ENCODE assay signal across 9 mouse cellular contexts in genomic region chr5:140292152-140292551, GRCm38 (mm10). TPM values are rescaled to one million over a fixed set of nuclear protein-coding genes. Genes with fewer than 3 reads are reported as not detected.
A peak's percentile ranks its signal among the peaks of the same experiment; 100 is the strongest.
DNase-seq lines count a peak whose midpoint lies in the region; ATAC-seq lines count a peak whose summit lies in the region.
"Had no signal": no experiment of that assay in that cellular context is flagged by ENCODE, and none has a peak within 500 bp of the region (broad histone marks: within the 10 kb centered on the region; RNA-seq: fewer than 3 reads in every experiment).

No protein-coding gene starts in this region.

- no peak overlapping the region for H3K27ac ChIP-seq in liver, embryonic 11.5 days (ENCODE audit: low read depth, low read length)
- H3K27ac ChIP-seq in forebrain, embryonic 14.5 days (ENCODE audit: low read depth, low read length): no peak overlapping the region
- H3K27ac ChIP-seq: embryonic facial prominence, embryonic 13.5 days had no signal

- H3K9me3 ChIP-seq in liver, embryonic 11.5 days (ENCODE audit: control insufficient read depth, low read length): no peaks in the 10 kb centered on the region
- no peaks in the 10 kb centered on the region for H3K9me3 ChIP-seq in forebrain, embryonic 14.5 days (replicated peaks; ENCODE audit: control insufficient read depth, low read length)
- H3K9me3 ChIP-seq: embryonic facial prominence, embryonic 13.5 days had no signal

- ATAC-seq in liver, embryonic 11.5 days (replicated peaks; ENCODE audit: low FRiP score): no peak
- peak; percentile 67 for ATAC-seq in forebrain, embryonic 14.5 days

- H3K4me3 ChIP-seq in liver, embryonic 11.5 days (ENCODE audit: low read depth, low read length): no peak overlapping the region
- no peak overlapping the region for H3K4me3 ChIP-seq in forebrain, embryonic 14.5 days (ENCODE audit: low read depth, low read length)
- H3K4me3 ChIP-seq: embryonic facial prominence, embryonic 13.5 days had no signal

- H3K36me3 ChIP-seq in liver, embryonic 11.5 days (ENCODE audit: control insufficient read depth, insufficient read depth, low read length): peaks cover 22% of the 10 kb centered on the region
- H3K36me3 ChIP-seq in forebrain, embryonic 14.5 days (ENCODE audit: control insufficient read depth, insufficient read depth, low read length): peaks cover 46% of the 10 kb centered on the region

- H3K4me1 ChIP-seq in liver, embryonic 11.5 days (replicated peaks; ENCODE audit: control insufficient read depth, insufficient read depth, low read length): no peaks in the 10 kb centered on the region
- H3K4me1 ChIP-seq in forebrain, embryonic 14.5 days (ENCODE audit: control insufficient read depth, insufficient read depth, low read length): no peaks in the 10 kb centered on the region
- H3K4me1 ChIP-seq: embryonic facial prominence, embryonic 13.5 days had no signal

- intact Hi-C loops in left cerebral cortex, postnatal 25 days (cut with DNase I): loop anchor here (1.0 to 5.0 kb wide), 2 partner anchors 95 to 454 kb away; no protein-coding TSS in a partner anchor

- peak; percentile 40 for DNase-seq in liver
- no peak for DNase-seq in liver, embryonic 11.5 days (ENCODE audit: low spot score)
- peak; percentile 58 for DNase-seq in brain, embryonic 18.5 days (ENCODE audit: low read depth, low spot score)
- peak; percentile 88 for DNase-seq in forebrain, embryonic 14.5 days (ENCODE audit: low spot score)
- peak; percentile 24 for DNase-seq in hindlimb bud, embryonic 11.5 days (ENCODE audit: extremely low spot score, low read depth, low spot score)
- DNase-seq in left cerebral cortex, postnatal 25 days (ENCODE audit: low spot score in 2 of 2): peak; percentile 70 to 79
- peak; percentile 87 for DNase-seq in naive thymus-derived CD4-positive, alpha-beta T cell, adult 2 months (ENCODE audit: low read depth)
- DNase-seq in telencephalon, adult 2 months (ENCODE audit: low read depth, low spot score): peak; percentile 42

- no peak overlapping the region for H3K9ac ChIP-seq in liver, embryonic 11.5 days (ENCODE audit: low read depth, low read length)
- no peak overlapping the region for H3K9ac ChIP-seq in forebrain, embryonic 14.5 days (ENCODE audit: low read length)
- H3K9ac ChIP-seq: embryonic facial prominence, embryonic 13.5 days had no signal

- no peaks in the 10 kb centered on the region for H3K27me3 ChIP-seq in liver, embryonic 11.5 days (replicated peaks; ENCODE audit: control insufficient read depth, insufficient read depth, low read length)
- no peaks in the 10 kb centered on the region for H3K27me3 ChIP-seq in forebrain, embryonic 14.5 days (replicated peaks; ENCODE audit: control insufficient read depth, insufficient read depth, low read length)
- H3K27me3 ChIP-seq: embryonic facial prominence, embryonic 13.5 days had no signal

- WGBS in liver, embryonic 11.5 days: 81% methylated on average over 1 of the region's 1 CpGs
- 69% methylated on average over 1 of the region's 1 CpGs for WGBS in forebrain, embryonic 14.5 days

- no peak overlapping the region for H3K4me2 ChIP-seq in liver, embryonic 11.5 days
- no peak overlapping the region for H3K4me2 ChIP-seq in forebrain, embryonic 14.5 days (ENCODE audit: low read length)
- H3K4me2 ChIP-seq: embryonic facial prominence, embryonic 13.5 days had no signal

RNA-seq across cellular contexts. Expression of gene Mad1l1, which starts 29.2 kb away (rescaled TPM):
- polyA plus RNA-seq in liver, embryonic 11.5 days (2014; fragmentation: Nextera tagmentation; extraction: Ambion mirVana): 43.0 and 43.4 TPM in 2 replicates
- 29.2 and 32.4 TPM in 2 replicates for polyA plus RNA-seq in forebrain, embryonic 14.5 days (2014; fragmentation: Nextera tagmentation; extraction: Ambion mirVana)
- 10 to 100 TPM; 15.1 to 19.0 TPM for total RNA-seq in left cerebral cortex, postnatal 25 days (2021)

RNA-seq across cellular contexts. Expression of gene Nudt1, which starts 29.3 kb away (rescaled TPM):
- polyA plus RNA-seq in liver, embryonic 11.5 days (2014; fragmentation: Nextera tagmentation; extraction: Ambion mirVana): 58.3 and 62.3 TPM in 2 replicates
- polyA plus RNA-seq in forebrain, embryonic 14.5 days (2014; fragmentation: Nextera tagmentation; extraction: Ambion mirVana): 18.3 and 24.5 TPM in 2 replicates
- 1 to 10 TPM; 4.8 to 6.3 TPM for total RNA-seq in left cerebral cortex, postnatal 25 days (2021)

RNA-seq across cellular contexts. Expression of gene Mrm2, which starts 39.5 kb away (rescaled TPM):
- polyA plus RNA-seq in liver, embryonic 11.5 days (2014; fragmentation: Nextera tagmentation; extraction: Ambion mirVana): 20.2 and 21.7 TPM in 2 replicates
- polyA plus RNA-seq in forebrain, embryonic 14.5 days (2014; fragmentation: Nextera tagmentation; extraction: Ambion mirVana): 24.5 and 28.3 TPM in 2 replicates
- total RNA-seq in left cerebral cortex, postnatal 25 days (2021): 10 to 100 TPM in 1 of 2 experiments, 1 to 10 TPM in 1; 9.5 to 10.7 TPM
